Mouse (Mus musculus) forebrain, embryonic 14.5 days (tissue): ENCODE measurements at regions not wholly inside any gene's neighbourhood (a gene's known extent, or its start where the extent isn't known, plus 50 kb on each side); places are given as distances from the start of the nearest gene placed in this dataset.
A peak's percentile ranks its signal among the peaks of the same experiment; 100 is the strongest.

Experiments
- ATAC-seq: fragments of 200-750 bp; cut with Nextera tagmentation; 2 replicates; pipeline ENCODE4 v1.8.0; 2017; ENCODE audit warnings: mild to moderate bottlenecking, moderate library complexity
- DNase-seq: peaks from one replicate; pipeline ENCODE4 v3.0.0-alpha.2; 2015; ENCODE audit warnings: low spot score
- H3K27ac ChIP-seq: fragments of 300-500 bp; sonication (generic); 2 replicates; pipeline ENCODE4 v1.5.1; 2014; ENCODE audit warnings: low read depth, mild to moderate bottlenecking, control low read depth, low read length, moderate library complexity
- H3K27me3 ChIP-seq: fragments of 300-500 bp; sonication (generic); replicated peaks from 2 replicates; pipeline ENCODE4 v1.6.1; 2014; ENCODE audit warnings: low read length, control low read depth, mixed read lengths; ENCODE audit not compliant: control insufficient read depth, insufficient read depth
- H3K36me3 ChIP-seq: fragments of 300-500 bp; sonication (generic); 2 replicates; pipeline ENCODE4 v1.6.1; 2014; ENCODE audit warnings: low read length, control low read depth; ENCODE audit not compliant: control insufficient read depth, insufficient read depth
- H3K4me1 ChIP-seq: fragments of 300-500 bp; sonication (generic); 2 replicates; pipeline ENCODE4 v1.6.1; 2014; ENCODE audit warnings: antibody characterized with exemption, low read length, control low read depth; ENCODE audit not compliant: control insufficient read depth, insufficient read depth
- H3K4me2 ChIP-seq: fragments of 300-500 bp; sonication (generic); 2 replicates; pipeline ENCODE4 v1.6.1; 2014; ENCODE audit warnings: mild to moderate bottlenecking, control low read depth, low read length
- H3K4me3 ChIP-seq: fragments of 300-500 bp; sonication (generic); 2 replicates; pipeline ENCODE4 v1.5.1; 2014; ENCODE audit warnings: low read depth, low read length, control low read depth
- H3K9ac ChIP-seq: fragments of 300-500 bp; sonication (generic); 2 replicates; pipeline ENCODE4 v1.6.1; 2014; ENCODE audit warnings: mild to moderate bottlenecking, low read length, control low read depth, moderate library complexity
- H3K9me3 ChIP-seq: fragments of 300-500 bp; sonication (generic); replicated peaks from 2 replicates; pipeline ENCODE4 v1.6.1; 2016; ENCODE audit warnings: low read length, control low read depth, mixed read lengths; ENCODE audit not compliant: control insufficient read depth
- whole genome bisulfite sequencing: fragments of 180-500 bp; shearing (Covaris S2); extraction: QIAGEN DNeasy Blood & Tissue Kit; methylation state at CpG from one replicate; pipeline ENCODE4 v1.1.7; 2014; 5-methylcytosine and 5-hydroxymethylcytosine counted together

GRCm38 (mm10) chr5:42560537-42560936 is 492.8 kb downstream of the Gm16223 start:
- no peak for DNase-seq
- H3K36me3 ChIP-seq = no peaks in the 10 kb centered on the region
- no peaks in the 10 kb centered on the region for H3K4me1 ChIP-seq
- no peak overlapping the region for H3K9ac ChIP-seq
- no peaks in the 10 kb centered on the region for H3K27me3 ChIP-seq
- no peak for ATAC-seq
- H3K27ac ChIP-seq = no peak overlapping the region
- H3K4me3 ChIP-seq = no peak overlapping the region
- 55% methylated on average over 2 of the region's 2 CpGs for WGBS
- H3K4me2 ChIP-seq = no peak overlapping the region
- H3K9me3 ChIP-seq = no peaks in the 10 kb centered on the region

GRCm38 (mm10) chr5:42563406-42563805 is 495.6 kb downstream of the Gm16223 start:
- no peak overlapping the region for H3K4me3 ChIP-seq

DNA sequence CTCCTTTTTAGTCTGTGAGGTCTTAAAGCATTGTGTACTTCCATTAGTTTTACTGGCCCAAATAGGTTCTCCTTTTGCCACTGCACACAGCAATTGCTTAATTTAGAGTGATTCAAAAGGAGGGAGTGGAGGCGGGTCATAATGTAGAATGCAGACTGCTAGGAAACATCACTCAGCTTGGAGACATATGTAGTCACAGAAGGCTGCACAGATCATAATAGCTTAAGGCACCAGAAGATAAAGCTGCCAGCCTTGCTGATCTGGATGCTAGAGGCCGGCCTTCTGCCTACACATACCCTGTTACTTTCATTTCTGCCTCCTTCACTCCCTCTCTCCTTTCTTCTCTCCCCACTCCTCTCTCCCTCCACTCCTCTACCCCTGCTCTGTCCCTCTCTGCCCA is 508.2 kb downstream of the Gm16223 start:
- Histone ChIP-seq H3K9me3 (no peaks in the 10 kb centered on the region), H3K36me3 (no peaks in the 10 kb centered on the region), H3K4me1 (no peaks in the 10 kb centered on the region), H3K27me3 (no peaks in the 10 kb centered on the region), H3K4me3 (no peak overlapping the region), H3K27ac (no peak overlapping the region), H3K4me2 (no peak overlapping the region), H3K9ac (no peak overlapping the region)
- DNase-seq (peak; percentile 10), ATAC-seq (peak; percentile 65)
- WGBS = 70% methylated on average over 2 of the region's 2 CpGs

More at GRCm38 (mm10) chr5:42563406-42563805, 495.6 kb downstream of the Gm16223 start:
- Histone ChIP-seq H3K4me2 (no peak overlapping the region), H3K27me3 (no peaks in the 10 kb centered on the region), H3K36me3 (no peaks in the 10 kb centered on the region), H3K9ac (no peak overlapping the region), H3K27ac (no peak overlapping the region), H3K9me3 (no peaks in the 10 kb centered on the region), H3K4me1 (no peaks in the 10 kb centered on the region)
- ATAC-seq (no peak), DNase-seq (no peak)

DNA sequence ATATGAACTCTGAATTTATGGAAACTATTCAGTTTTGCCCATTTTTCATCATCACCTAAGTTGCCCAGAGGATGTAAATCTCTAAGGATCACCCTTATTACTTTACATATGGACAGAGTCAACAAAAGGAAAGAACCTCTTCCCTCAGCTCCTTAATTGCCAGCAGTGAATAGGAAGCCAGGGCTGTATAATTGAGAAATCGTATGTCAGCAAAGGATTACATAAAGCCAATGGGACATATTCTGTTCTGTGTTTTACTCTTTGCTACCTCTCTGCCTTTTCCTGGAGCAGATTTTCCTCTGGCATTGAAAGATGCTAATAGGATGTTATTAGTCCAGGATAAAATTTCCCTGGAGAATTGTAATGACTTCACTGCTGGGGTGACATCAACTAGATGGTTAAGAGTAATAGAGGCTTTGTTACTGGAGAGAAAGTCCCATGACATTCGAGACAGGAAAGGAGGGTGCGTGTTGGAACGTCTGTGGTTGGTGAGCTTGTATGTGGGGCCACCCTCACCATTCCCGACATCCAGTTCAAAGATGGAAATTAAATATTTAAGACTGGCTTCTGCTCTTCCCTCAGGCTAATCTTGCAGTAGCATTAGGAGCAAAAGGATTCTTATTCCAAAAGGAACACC is 510.6 kb downstream of the Gm16223 start:
- DNase-seq (no peak), ATAC-seq (no peak)
- H3K4me3 ChIP-seq = no peak overlapping the region
- H3K4me1 ChIP-seq = no peaks in the 10 kb centered on the region
- H3K36me3 ChIP-seq = no peaks in the 10 kb centered on the region
- no peak overlapping the region for H3K9ac ChIP-seq
- no peaks in the 10 kb centered on the region for H3K27me3 ChIP-seq
- no peak overlapping the region for H3K4me2 ChIP-seq
- H3K27ac ChIP-seq = no peak overlapping the region
- WGBS = 83% methylated on average over 5 of the region's 5 CpGs
- no peaks in the 10 kb centered on the region for H3K9me3 ChIP-seq

DNA sequence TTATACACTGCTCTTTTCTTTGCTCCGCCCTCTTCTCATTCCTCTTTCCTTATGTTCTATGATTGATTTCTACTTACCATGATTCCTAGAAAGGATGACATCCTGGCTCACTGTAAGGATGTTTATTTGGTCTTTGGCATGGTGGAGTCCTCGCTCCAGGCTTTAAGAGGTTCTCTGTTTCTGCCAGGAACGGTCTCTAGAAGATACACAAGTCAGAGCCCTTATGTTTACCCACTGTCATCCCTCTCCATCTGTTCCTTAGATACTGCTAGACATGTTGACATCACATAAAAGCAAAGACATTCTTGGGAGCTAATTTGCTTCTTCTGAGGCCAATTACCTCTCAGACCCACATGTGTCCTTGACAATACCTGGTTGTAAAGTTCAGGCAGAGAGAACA is 552.9 kb downstream of the Gm16223 start:
- DNase-seq (peak; percentile 39), ATAC-seq (no peak)
- H3K4me1 ChIP-seq = no peaks in the 10 kb centered on the region
- no peak overlapping the region for H3K9ac ChIP-seq
- 74% methylated on average over 3 of the region's 3 CpGs for WGBS
- H3K27me3 ChIP-seq = no peaks in the 10 kb centered on the region
- H3K4me2 ChIP-seq = no peak overlapping the region
- H3K27ac ChIP-seq = no peak overlapping the region
- no peaks in the 10 kb centered on the region for H3K9me3 ChIP-seq
- no peaks in the 10 kb centered on the region for H3K36me3 ChIP-seq
- no peak overlapping the region for H3K4me3 ChIP-seq

DNA sequence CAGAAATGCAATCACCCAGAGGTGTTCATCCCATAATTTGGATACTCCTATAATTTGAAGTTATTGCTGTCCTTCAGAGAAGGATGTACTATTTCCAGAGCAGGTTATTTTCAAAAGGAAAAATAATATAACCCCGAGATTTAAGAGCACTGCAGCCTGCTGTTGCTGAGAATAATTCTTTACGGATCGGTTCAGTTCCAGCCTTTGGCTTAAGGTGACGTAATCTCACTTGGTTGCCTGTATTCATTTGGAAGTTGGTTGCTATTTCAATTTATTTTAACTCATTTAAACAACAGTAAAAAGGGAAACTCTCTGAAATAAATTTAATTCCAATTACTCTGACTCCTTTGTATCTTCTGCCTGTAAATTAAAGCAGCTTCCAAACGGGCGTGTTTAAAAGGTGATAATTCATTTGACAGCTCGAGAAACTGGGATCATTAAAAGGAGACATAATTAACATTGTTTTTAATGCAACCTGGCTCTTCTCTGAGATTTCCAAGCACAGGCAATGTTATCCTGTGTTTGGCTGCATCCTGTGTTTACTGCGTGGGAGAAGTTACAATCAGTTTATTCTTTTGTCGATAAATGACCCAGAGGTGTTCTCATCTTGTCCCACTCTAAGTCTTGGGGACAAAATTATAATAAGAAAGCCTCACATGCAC is 568.5 kb downstream of the Gm16223 start:
- Histone ChIP-seq H3K4me3 (no peak overlapping the region), H3K9me3 (no peaks in the 10 kb centered on the region), H3K36me3 (no peaks in the 10 kb centered on the region), H3K4me1 (no peaks in the 10 kb centered on the region; the same call in 1 of the 2 replicates), H3K27ac (no peak overlapping the region), H3K9ac (no peak overlapping the region), H3K27me3 (no peaks in the 10 kb centered on the region), H3K4me2 (no peak overlapping the region)
- DNase-seq = peak; percentile 49
- 0 out of 2 replicates have a peak, but pooled peaks have one; percentile 29 for ATAC-seq
- 65% methylated on average over 9 of the region's 9 CpGs for WGBS

- ATAC-seq = no peak
- H3K4me3 ChIP-seq = no peak overlapping the region
- no peak overlapping the region for H3K9ac ChIP-seq
- no peaks in the 10 kb centered on the region for H3K4me1 ChIP-seq
- no peak overlapping the region for H3K27ac ChIP-seq
- no peaks in the 10 kb centered on the region for H3K36me3 ChIP-seq
- H3K27me3 ChIP-seq = no peaks in the 10 kb centered on the region
- H3K9me3 ChIP-seq = no peaks in the 10 kb centered on the region
- DNase-seq = no peak
- no peak overlapping the region for H3K4me2 ChIP-seq
- WGBS = 65% methylated on average over 3 of the region's 3 CpGs
Observed at GRCm38 (mm10) chr5:42656460-42656859, 576.5 kb upstream of the Cpeb2 start.

- Histone ChIP-seq H3K4me1 (no peaks in the 10 kb centered on the region), H3K9ac (no peak overlapping the region), H3K27ac (no peak overlapping the region), H3K4me2 (no peak overlapping the region), H3K27me3 (no peaks in the 10 kb centered on the region), H3K9me3 (no peaks in the 10 kb centered on the region), H3K4me3 (no peak overlapping the region), H3K36me3 (no peaks in the 10 kb centered on the region)
- ATAC-seq = no peak
- WGBS = 65% methylated on average over 4 of the region's 4 CpGs
- DNase-seq = no peak
Observed at GRCm38 (mm10) chr5:42659994-42660393, 573.0 kb upstream of the Cpeb2 start.

- Histone ChIP-seq H3K36me3 (no peaks in the 10 kb centered on the region), H3K4me2 (no peak overlapping the region), H3K4me3 (no peak overlapping the region), H3K27me3 (no peaks in the 10 kb centered on the region), H3K9ac (no peak overlapping the region), H3K9me3 (no peaks in the 10 kb centered on the region), H3K27ac (no peak overlapping the region), H3K4me1 (no peaks in the 10 kb centered on the region)
- WGBS = 38% methylated on average over 5 of the region's 5 CpGs
- peak; percentile 71 for DNase-seq
- peak; percentile 69; the same call in 1 of the 2 replicates for ATAC-seq
Observed at GRCm38 (mm10) chr5:42679617-42680016, 553.4 kb upstream of the Cpeb2 start.
